Mouse (Mus musculus): ENCODE results near the gene Sept12. TPM values are rescaled to one million over a fixed set of nuclear protein-coding genes. Genes with fewer than 3 reads are reported as not detected.

Gene Sept12
- polyA plus RNA-seq, 1 experiment from 2014 or later: not detected

DNA sequence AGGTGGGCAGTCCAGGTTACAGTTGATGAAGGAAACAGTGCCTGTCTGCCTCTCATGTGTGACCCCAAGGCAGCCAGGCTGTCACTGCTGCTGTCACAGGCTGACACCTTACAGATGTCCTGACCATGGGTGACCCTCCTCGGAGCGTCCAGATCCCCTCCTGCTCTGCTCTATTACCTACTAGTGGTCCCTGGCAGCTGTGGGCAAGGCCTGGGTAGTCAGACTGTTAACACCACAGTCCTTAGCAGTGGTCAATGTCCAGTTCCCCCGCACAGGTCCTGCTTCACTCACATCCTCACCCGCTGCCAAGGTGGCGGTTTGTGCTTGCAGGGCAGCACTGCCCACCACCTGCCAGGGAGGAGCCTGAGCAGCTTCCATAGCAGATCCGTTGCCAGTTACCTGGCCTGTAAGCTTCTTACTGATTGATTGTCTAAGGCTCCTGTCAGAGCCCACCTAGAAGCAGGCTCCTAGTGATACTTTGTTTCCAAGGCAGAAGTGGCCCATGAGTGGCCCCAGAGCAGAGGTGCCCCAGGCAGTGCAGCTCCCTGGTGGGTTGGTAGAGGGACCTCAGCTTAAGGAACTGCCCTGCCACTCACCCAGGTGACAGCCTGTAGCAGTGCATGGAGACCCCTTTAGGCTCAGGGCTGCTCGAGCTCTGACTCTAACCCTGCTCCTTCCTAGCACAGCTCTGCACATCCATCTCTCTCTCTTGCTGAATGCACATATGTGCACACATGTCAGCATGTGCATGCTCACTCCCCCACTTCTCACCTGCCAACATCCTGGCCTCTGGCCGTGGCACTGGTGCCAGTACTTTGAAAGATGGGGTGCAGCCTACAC lies 60.1 kb downstream of the Sept12 start:
- Histone ChIP-seq H3K4me1 (ENCODE audit: control insufficient read depth, insufficient read depth, low read length) (peaks cover 14% of the 10 kb centered on the region), H3K4me3 (ENCODE audit: low read length) (no peak overlapping the region), H3K4me2 (ENCODE audit: low read depth, low read length) (no peak overlapping the region), H3K9me3 (replicated peaks; ENCODE audit: control insufficient read depth, low read length) (no peaks in the 10 kb centered on the region), H3K27ac (ENCODE audit: low read length) (no peak overlapping the region), H3K9ac (ENCODE audit: low read length) (no peak overlapping the region), H3K27me3 (ENCODE audit: control insufficient read depth, insufficient read depth, low read length) (no peaks in the 10 kb centered on the region), H3K36me3 (ENCODE audit: control insufficient read depth, insufficient read depth) (peaks cover 44% of the 10 kb centered on the region)
- WGBS: 89% methylated on average over 8 of the region's 8 CpGs
- ATAC-seq (replicated peaks; ENCODE audit: extremely low read depth, insufficient read depth, low FRiP score): no peak

Other genes with a start within 250 kb of the Sept12 start
- 119 and 136 TPM in 2 replicates for gene Cdip1, start 207.6 kb downstream of the Sept12 start, polyA plus RNA-seq (2015; fragmentation: Nextera tagmentation; extraction: Ambion mirVana)
- gene 4930562C15Rik, start 162.4 kb downstream of the Sept12 start, polyA plus RNA-seq (2015; fragmentation: Nextera tagmentation; extraction: Ambion mirVana): 0.26 and 0.49 TPM in 2 replicates
- gene Ubald1, start 117.5 kb downstream of the Sept12 start, polyA plus RNA-seq (2015; fragmentation: Nextera tagmentation; extraction: Ambion mirVana): 25.6 and 27.3 TPM in 2 replicates
- gene Mgrn1, start 111.6 kb downstream of the Sept12 start, polyA plus RNA-seq (2015; fragmentation: Nextera tagmentation; extraction: Ambion mirVana): 128 and 132 TPM in 2 replicates
- gene Nudt16l1, start 59.1 kb downstream of the Sept12 start, polyA plus RNA-seq (2015; fragmentation: Nextera tagmentation; extraction: Ambion mirVana): 119 and 125 TPM in 2 replicates
- gene Anks3, start 33.6 kb downstream of the Sept12 start, polyA plus RNA-seq (2015; fragmentation: Nextera tagmentation; extraction: Ambion mirVana): 34.8 and 36.6 TPM in 2 replicates
- 3.5 and 5.4 TPM in 2 replicates for gene Smim22, start 9.4 kb upstream of the Sept12 start, polyA plus RNA-seq (2015; fragmentation: Nextera tagmentation; extraction: Ambion mirVana)
- 55.1 and 58.9 TPM in 2 replicates for gene Rogdi, start 15.7 kb upstream of the Sept12 start, polyA plus RNA-seq (2015; fragmentation: Nextera tagmentation; extraction: Ambion mirVana)
- gene Glyr1, start 52.0 kb upstream of the Sept12 start, polyA plus RNA-seq (2015; fragmentation: Nextera tagmentation; extraction: Ambion mirVana): 90.5 and 95.8 TPM in 2 replicates
- 13.4 and 14.0 TPM in 2 replicates for gene Ubn1, start 52.2 kb upstream of the Sept12 start, polyA plus RNA-seq (2015; fragmentation: Nextera tagmentation; extraction: Ambion mirVana)
- 1.9 and 2.3 TPM in 2 replicates for gene Ppl, start 134.6 kb upstream of the Sept12 start, polyA plus RNA-seq (2015; fragmentation: Nextera tagmentation; extraction: Ambion mirVana)
- 0.08 and 0.14 TPM in 2 replicates for gene Sec14l5, start 149.3 kb upstream of the Sept12 start, polyA plus RNA-seq (2015; fragmentation: Nextera tagmentation; extraction: Ambion mirVana)
- gene Nagpa, start 206.2 kb upstream of the Sept12 start, polyA plus RNA-seq (2015; fragmentation: Nextera tagmentation; extraction: Ambion mirVana): 17.7 and 18.1 TPM in 2 replicates
- 7.2 and 12.9 TPM in 2 replicates for gene AU021092, start 224.4 kb upstream of the Sept12 start, polyA plus RNA-seq (2015; fragmentation: Nextera tagmentation; extraction: Ambion mirVana)
- 29.0 and 30.3 TPM in 2 replicates for gene Alg1, start 235.8 kb upstream of the Sept12 start, polyA plus RNA-seq (2015; fragmentation: Nextera tagmentation; extraction: Ambion mirVana)